ENCODE assay signal across 8 mouse cellular contexts in genomic region chr13:56613366-56613998, GRCm38 (mm10). TPM values are rescaled to one million over a fixed set of nuclear protein-coding genes. Genes with fewer than 3 reads are reported as not detected.
DNase-seq lines count a peak whose midpoint lies in the region; ATAC-seq lines count a peak whose summit lies in the region.

No protein-coding gene starts in this region.

- WGBS in heart, embryonic 10.5 days, result 43% methylated on average over 9 of the region's 9 CpGs
- 26% methylated on average over 9 of the region's 9 CpGs for WGBS in lung, embryonic 15.5 days

- peaks cover 61% of the 10 kb centered on the region for H3K4me1 ChIP-seq in heart, embryonic 10.5 days
- H3K4me1 ChIP-seq in lung, embryonic 15.5 days, result peaks cover 71% of the 10 kb centered on the region

- no peaks in the 10 kb centered on the region for H3K9me3 ChIP-seq in heart, embryonic 10.5 days
- no peaks in the 10 kb centered on the region for H3K9me3 ChIP-seq in lung, embryonic 15.5 days

- no peak for DNase-seq in frontal cortex, postnatal 25 days (ENCODE audit: low spot score in 2 of 2)
- peak; percentile 34 for DNase-seq in retina, postnatal 1 day
- DNase-seq in retina, embryonic 14.5 days (ENCODE audit: low spot score), result no peak
- no peak for DNase-seq in heart, embryonic 10.5 days (ENCODE audit: low spot score)
- no peak for DNase-seq in T-cell, adult 2 months (ENCODE audit: low spot score)
- no peak for DNase-seq in yolk sac, embryonic 10.5 days (ENCODE audit: low spot score)

- H3K27ac ChIP-seq in heart, embryonic 10.5 days, result peak overlapping the region; percentile 56
- peak overlapping the region; percentile 61 for H3K27ac ChIP-seq in lung, embryonic 15.5 days

- no peak overlapping the region for H3K4me3 ChIP-seq in heart, embryonic 10.5 days
- H3K4me3 ChIP-seq in lung, embryonic 15.5 days, result no peak overlapping the region

- no peak overlapping the region for H3K9ac ChIP-seq in lung, embryonic 15.5 days

- ATAC-seq in frontal cortex, adult (ENCODE audit: low TSS enrichment), result peak; percentile 26; the same call in 1 of the 2 replicates
- peak; percentile 37; the same call in 1 of the 2 replicates for ATAC-seq in lung, embryonic 15.5 days (ENCODE audit: borderline replicate concordance, extremely low read depth, low FRiP score, low TSS enrichment)

- peaks cover 6% of the 10 kb centered on the region; the same call in 1 of the 2 replicates for H3K36me3 ChIP-seq in heart, embryonic 10.5 days
- no peaks in the 10 kb centered on the region for H3K36me3 ChIP-seq in lung, embryonic 15.5 days

- H3K27me3 ChIP-seq in heart, embryonic 10.5 days (ENCODE audit: insufficient read depth, poor library complexity, severe bottlenecking), result peaks cover 23% of the 10 kb centered on the region
- H3K27me3 ChIP-seq in lung, embryonic 15.5 days, result no peaks in the 10 kb centered on the region

- H3K4me2 ChIP-seq in lung, embryonic 15.5 days, result peak overlapping the region; percentile 93

RNA-seq across cellular contexts. Expression of gene Tgfbi, which starts 4.2 kb away (rescaled TPM):
- 50.4 and 66.2 TPM in 2 replicates for polyA plus RNA-seq in heart, embryonic 10.5 days (2016; fragmentation: Nextera tagmentation; extraction: Ambion mirVana)
- 189 TPM in 2 replicates for polyA plus RNA-seq in lung, embryonic 15.5 days (2015; fragmentation: Nextera tagmentation; extraction: Ambion mirVana)
